Mouse (Mus musculus): Measurements from ENCODE around the gene Nat8f1. TPM values are rescaled to one million over a fixed set of nuclear protein-coding genes. Genes with fewer than 3 reads are reported as not detected.
A peak's percentile ranks its signal among the peaks of the same experiment; 100 is the strongest.
"Not testable (repeated sequence)": the region's sequence is repeated elsewhere in the genome, so short reads cannot be mapped to it uniquely, and the experiment has no call there.

Nat8f1 gene
- total RNA-seq (2012; rRNA removed): 1.1 and 2.7 TPM in 2 replicates

DNA sequence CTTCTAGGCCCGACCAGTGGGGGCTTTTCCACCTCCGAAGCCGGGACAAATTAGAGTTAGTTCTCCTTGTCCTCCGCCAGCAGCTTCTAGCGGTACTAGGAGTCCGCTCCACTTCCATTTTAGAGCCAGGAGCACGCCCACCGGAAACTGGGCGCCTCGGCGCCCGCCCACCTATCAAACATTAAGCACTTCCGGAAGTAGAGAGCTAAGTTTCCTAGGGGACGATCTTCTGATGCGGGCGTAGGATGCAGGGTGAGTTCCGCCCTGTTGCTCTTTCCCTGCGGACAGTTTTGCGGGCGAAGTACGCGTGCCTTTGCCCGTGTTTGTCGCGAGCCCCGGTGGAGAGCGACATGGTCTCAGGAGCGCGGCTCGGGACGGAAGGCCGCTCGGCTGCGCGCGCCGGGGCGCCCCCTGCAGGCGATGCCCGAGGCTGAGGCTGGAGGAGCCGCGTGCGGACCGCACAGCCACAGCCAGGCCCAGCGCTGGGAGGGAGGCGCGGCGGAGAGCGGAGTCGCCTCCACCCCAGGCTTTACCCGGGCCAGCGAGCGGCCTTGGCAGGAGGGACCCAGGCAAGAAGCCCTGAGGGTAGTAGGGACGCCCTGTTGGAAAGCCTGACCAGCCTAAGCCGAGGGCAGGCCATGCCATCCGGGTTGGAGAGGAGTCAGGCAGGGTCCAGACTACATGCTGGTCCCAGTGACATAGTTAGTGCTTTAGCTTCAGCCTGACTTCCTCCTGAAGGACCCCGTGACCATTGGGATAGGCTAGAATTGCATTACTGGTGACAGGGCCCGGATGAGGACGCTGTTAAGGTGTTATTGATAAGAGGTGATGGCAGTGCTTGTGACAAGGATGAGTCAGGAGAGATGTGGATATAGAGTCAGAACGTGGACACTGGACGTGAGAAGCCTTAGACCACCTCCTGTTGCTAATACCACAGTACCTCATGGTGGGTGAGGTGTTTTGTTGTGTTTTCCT, at the start of gene Nat8f1:
Gene Nat8f1 (minus strand): TSS at position 149 of the 975 bp plus-strand sequence.
- H3K4me1 ChIP-seq (ENCODE audit: control insufficient read depth in 2 of 2, insufficient read depth in 2 of 2, low read length in 2 of 2, poor library complexity in 1 of 2); H3K36me3 ChIP-seq (ENCODE audit: control insufficient read depth, insufficient read depth, low read length, poor library complexity, severe bottlenecking); in situ Hi-C loops (cut with MboI; ENCODE audit: low sequenced_read_pairs in 2 of 2, unreplicated experiment in 2 of 2); H3K9me3 ChIP-seq (ENCODE audit: control insufficient read depth, insufficient read depth, low read depth, low read length); H3K27ac ChIP-seq (ENCODE audit: insufficient read depth, low read depth, low read length, poor library complexity, severe bottlenecking): not testable (repeated sequence)
- peak within 1 kb of the TSS; percentile 81 for H3K9ac ChIP-seq (ENCODE audit: insufficient read depth, low read depth, low read length, poor library complexity, severe bottlenecking)
- H3K4me3 ChIP-seq (ENCODE audit: insufficient read depth in 1 of 2, low read depth in 1 of 2, low read length in 2 of 2, poor library complexity in 1 of 2, severe bottlenecking in 1 of 2): peak within 1 kb of the TSS; percentile 69 to 87
- peak; percentile 78 for DNase-seq (ENCODE audit: low read depth, low spot score)

- Histone ChIP-seq H3K27ac (ENCODE audit: insufficient read depth, low read depth, low read length, poor library complexity, severe bottlenecking) (peak within 1 kb of the TSS; percentile 76), H3K9ac (ENCODE audit: insufficient read depth, low read depth, low read length, poor library complexity, severe bottlenecking) (peak within 1 kb of the TSS; percentile 87), H3K4me1 (ENCODE audit: control insufficient read depth in 2 of 2, insufficient read depth in 2 of 2, low read length in 2 of 2, poor library complexity in 1 of 2) (peaks cover 1 to 2% of the 10 kb centered on the region in 2 experiments; a peak in 2 of 4 replicates), H3K4me3 (ENCODE audit: insufficient read depth in 1 of 2, low read depth in 1 of 2, low read length in 2 of 2, poor library complexity in 1 of 2, severe bottlenecking in 1 of 2) (peak within 1 kb of the TSS; percentile 77 to 91), H3K9me3 (ENCODE audit: control insufficient read depth, insufficient read depth, low read depth, low read length) (no peaks in the 10 kb centered on the region), H3K36me3 (ENCODE audit: control insufficient read depth, insufficient read depth, low read length, poor library complexity, severe bottlenecking) (peaks cover 4% of the 10 kb centered on the region)
- in situ Hi-C loops (cut with MboI; ENCODE audit: low sequenced_read_pairs in 2 of 2, unreplicated experiment in 2 of 2): no loop called here
- DNase-seq (ENCODE audit: low read depth, low spot score): peak; percentile 77
- 0 out of 2 replicates have a peak, but pooled peaks have one; percentile 6 for TF ChIP-seq HCFC1 (IDR thresholded peaks at IDR 0.05; ENCODE audit: borderline replicate concordance, insufficient read depth, low read length)
- no peak for TF ChIP-seq CHD2 (IDR thresholded peaks at IDR 0.05; ENCODE audit: low read depth, low read length)
- TF ChIP-seq MAFK (IDR thresholded peaks at IDR 0.05; ENCODE audit: insufficient read depth, low read depth, low read length): no peak
Measured at GRCm38 (mm10) chr6:85961101-85962091, 45.9 kb upstream of the Nat8f1 start, which contains the start of gene Dusp11. Dusp11 (minus strand) TSS chr6:85961667.

DNA sequence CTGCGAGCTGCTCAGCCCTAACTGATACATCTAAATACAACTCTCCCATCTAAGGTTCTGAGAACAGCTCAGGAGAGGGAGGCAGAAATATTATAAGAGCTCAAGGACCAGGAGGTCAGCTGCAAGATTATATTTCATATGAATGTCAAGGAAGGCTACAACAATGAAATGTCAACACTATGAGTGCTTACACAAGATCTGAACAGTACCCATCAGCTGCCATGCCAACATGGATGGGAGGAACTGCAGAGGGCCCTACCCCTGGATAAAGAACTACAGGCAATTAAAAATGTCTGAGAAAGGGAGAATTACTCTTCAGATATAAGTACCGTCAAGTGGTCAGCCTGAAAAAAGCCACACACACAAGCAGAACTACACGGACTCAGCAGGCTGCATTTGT, 42.1 kb upstream of the Nat8f1 start:
- H3K36me3 ChIP-seq (ENCODE audit: control insufficient read depth, insufficient read depth, low read length, poor library complexity, severe bottlenecking): peaks cover 18% of the 10 kb centered on the region
- no peak overlapping the region for H3K27ac ChIP-seq (ENCODE audit: insufficient read depth, low read depth, low read length, poor library complexity, severe bottlenecking)
- H3K9me3 ChIP-seq (ENCODE audit: control insufficient read depth, insufficient read depth, low read depth, low read length): no peaks in the 10 kb centered on the region
- no peak overlapping the region for H3K4me3 ChIP-seq (ENCODE audit: insufficient read depth in 1 of 2, low read depth in 1 of 2, low read length in 2 of 2, poor library complexity in 1 of 2, severe bottlenecking in 1 of 2)
- in situ Hi-C loops (cut with MboI; ENCODE audit: low sequenced_read_pairs in 2 of 2, unreplicated experiment in 2 of 2): no loop called here
- no peak for DNase-seq (ENCODE audit: low read depth, low spot score)
- TF ChIP-seq CHD2 (IDR thresholded peaks at IDR 0.05; ENCODE audit: low read depth, low read length): no peak
- no peak for TF ChIP-seq MAFK (IDR thresholded peaks at IDR 0.05; ENCODE audit: insufficient read depth, low read depth, low read length)
- no peak for TF ChIP-seq ZNF384 (IDR thresholded peaks at IDR 0.05; ENCODE audit: low read depth, low read length)
- TF ChIP-seq HCFC1 (IDR thresholded peaks at IDR 0.05; ENCODE audit: borderline replicate concordance, insufficient read depth, low read length): no peak
- no peak for TF ChIP-seq ZC3H11A (IDR thresholded peaks at IDR 0.05; ENCODE audit: borderline replicate concordance, low read depth, low read length)
- no peak overlapping the region for H3K9ac ChIP-seq (ENCODE audit: insufficient read depth, low read depth, low read length, poor library complexity, severe bottlenecking)
- 0 out of 4 replicates have a peak, but pooled peaks cover 0 to 2% of the 10 kb centered on the region in 2 experiments for H3K4me1 ChIP-seq (ENCODE audit: control insufficient read depth in 2 of 2, insufficient read depth in 2 of 2, low read length in 2 of 2, poor library complexity in 1 of 2)

DNA sequence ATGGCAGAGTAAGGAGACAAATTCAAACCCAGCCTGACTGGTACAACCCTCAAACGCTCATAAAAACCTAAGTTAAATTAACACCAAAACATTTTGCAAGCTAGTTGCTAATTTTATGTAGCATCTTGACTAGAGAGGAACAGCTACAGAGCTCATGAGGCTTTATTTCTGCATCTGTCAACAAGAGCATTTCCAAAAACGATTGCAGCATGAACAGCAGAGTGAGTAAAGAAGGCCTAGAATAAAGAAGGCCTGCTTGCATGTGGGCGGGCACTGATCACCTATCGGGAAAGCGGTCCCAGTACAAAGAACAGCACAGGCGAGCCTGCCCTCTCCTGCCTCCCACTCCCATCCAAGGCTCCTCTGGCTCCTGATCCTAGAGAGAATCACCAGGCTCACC, 33.1 kb upstream of the Nat8f1 start:
- peaks cover 30% of the 10 kb centered on the region for H3K36me3 ChIP-seq (ENCODE audit: control insufficient read depth, insufficient read depth, low read length, poor library complexity, severe bottlenecking)
- no peaks in the 10 kb centered on the region for H3K4me1 ChIP-seq (ENCODE audit: control insufficient read depth in 2 of 2, insufficient read depth in 2 of 2, low read length in 2 of 2, poor library complexity in 1 of 2)
- H3K4me3 ChIP-seq (ENCODE audit: insufficient read depth in 1 of 2, low read depth in 1 of 2, low read length in 2 of 2, poor library complexity in 1 of 2, severe bottlenecking in 1 of 2): no peak overlapping the region
- H3K9me3 ChIP-seq (ENCODE audit: control insufficient read depth, insufficient read depth, low read depth, low read length): no peaks in the 10 kb centered on the region
- in situ Hi-C loops (cut with MboI; ENCODE audit: low sequenced_read_pairs in 2 of 2, unreplicated experiment in 2 of 2): no loop called here
- peak overlapping the region; percentile 5; the same call in 1 of the 2 replicates for H3K9ac ChIP-seq (ENCODE audit: insufficient read depth, low read depth, low read length, poor library complexity, severe bottlenecking)
- DNase-seq (ENCODE audit: low read depth, low spot score): no peak
- TF ChIP-seq ZC3H11A (IDR thresholded peaks at IDR 0.05; ENCODE audit: borderline replicate concordance, low read depth, low read length) (no peak), MAFK (IDR thresholded peaks at IDR 0.05; ENCODE audit: insufficient read depth, low read depth, low read length) (no peak), HCFC1 (IDR thresholded peaks at IDR 0.05; ENCODE audit: borderline replicate concordance, insufficient read depth, low read length) (no peak), CHD2 (IDR thresholded peaks at IDR 0.05; ENCODE audit: low read depth, low read length) (no peak), ZNF384 (IDR thresholded peaks at IDR 0.05; ENCODE audit: low read depth, low read length) (no peak)
- H3K27ac ChIP-seq (ENCODE audit: insufficient read depth, low read depth, low read length, poor library complexity, severe bottlenecking): no peak overlapping the region
